Mouse (Mus musculus) small intestine, adult 2 months (tissue): ENCODE results near the gene Kdm5c.

Source experiments
- CTCF ChIP-seq: fragments of 200-500 bp; IDR thresholded peaks from 2 replicates; pipeline ENCODE4 v1.5.1; 2012; ENCODE audit warnings: low read depth, mild to moderate bottlenecking, control low read depth, inconsistent platforms, low read length, moderate library complexity, mixed read lengths; ENCODE audit not compliant: insufficient replicate concordance, insufficient read length; ENCODE audit errors: extremely low read depth
- POLR2A ChIP-seq: fragments of 200-500 bp; IDR thresholded peaks from 2 replicates; pipeline ENCODE4 v1.6.1; 2012; ENCODE audit warnings: low read depth, mild to moderate bottlenecking, control low read depth, inconsistent platforms, low read length, moderate library complexity

- TF ChIP-seq POLR2A, result no peak
- no peak for TF ChIP-seq CTCF
Observed at GRCm38 (mm10) chrX:152202422-152203103, 30.3 kb upstream of the Kdm5c start.
